Mouse (Mus musculus) thymus, adult 2 months (tissue): ENCODE data around the gene Eomes.

Experiments used
- CTCF ChIP-seq: fragments of 200-500 bp; IDR thresholded peaks from 2 replicates; pipeline ENCODE4 v1.5.1; 2012; ENCODE audit warnings: mild to moderate bottlenecking, control low read depth, low read length, moderate library complexity, borderline replicate concordance; ENCODE audit not compliant: control insufficient read depth, poor library complexity, insufficient read depth; ENCODE audit errors: extremely low read depth
- POLR2A ChIP-seq: fragments of 200-500 bp; IDR thresholded peaks from 2 replicates; pipeline ENCODE4 v1.6.1; 2012; ENCODE audit warnings: mild to moderate bottlenecking, low read length, control low read depth, moderate library complexity; ENCODE audit not compliant: control insufficient read depth, poor library complexity, insufficient read depth; ENCODE audit errors: extremely low read depth

GRCm38 (mm10) chr9:118495933-118496332 is 17.9 kb downstream of the Eomes start:
- no peak for TF ChIP-seq CTCF
- TF ChIP-seq POLR2A: no peak
